Mouse (Mus musculus) spleen, adult 18-20 months (tissue): ENCODE measurements around the gene Rab3gap2.
A peak's percentile ranks its signal among the peaks of the same experiment; 100 is the strongest.

Experiments used
- DNase-seq, 2 experiments: peaks; one replicate each; pipeline ENCODE4 v3.0.0; 2022; ENCODE audit warnings: mixed read lengths in 2 of 2

Gene Rab3gap2

DNA sequence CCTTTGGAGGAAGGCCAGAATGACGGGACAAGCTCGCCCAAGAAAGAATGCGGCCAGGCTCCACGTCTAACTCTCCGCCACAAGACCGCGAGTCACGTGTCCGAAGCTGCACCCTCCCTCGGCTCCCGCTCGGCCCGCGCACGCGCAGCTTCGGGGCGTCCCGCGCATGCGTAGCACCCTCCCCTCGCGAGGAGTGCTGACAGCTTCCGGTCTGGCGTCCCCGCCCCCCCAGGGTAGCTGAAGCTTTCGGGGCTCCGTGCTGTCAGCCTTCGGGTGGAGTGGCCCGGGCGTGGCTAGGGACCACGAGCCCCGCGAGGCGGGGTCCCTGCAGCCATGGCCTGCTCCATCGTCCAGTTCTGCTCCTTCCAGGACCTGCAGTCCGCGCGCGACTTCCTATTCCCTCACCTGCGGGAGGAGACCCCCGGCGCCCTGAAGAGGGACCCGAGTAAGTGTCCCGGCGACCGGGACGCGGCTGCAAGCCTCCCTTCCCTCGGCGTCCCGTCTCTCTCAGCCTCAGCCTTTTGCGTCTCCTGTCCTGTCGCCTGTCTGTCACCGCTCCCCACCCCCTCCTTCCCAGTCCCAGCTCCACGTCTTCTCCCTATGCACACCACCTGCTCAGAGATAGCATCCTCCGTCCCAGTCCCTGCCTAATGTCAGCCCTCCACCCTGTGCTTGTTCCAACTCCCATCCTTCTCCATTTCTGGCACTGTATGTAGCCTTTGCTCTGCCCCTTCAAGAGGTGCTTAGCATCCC, at the start of gene Rab3gap2:
TSS of gene Rab3gap2 (plus strand) at position 209 of the 753 bp plus-strand sequence.
- DNase-seq = peak; percentile 99

DNA sequence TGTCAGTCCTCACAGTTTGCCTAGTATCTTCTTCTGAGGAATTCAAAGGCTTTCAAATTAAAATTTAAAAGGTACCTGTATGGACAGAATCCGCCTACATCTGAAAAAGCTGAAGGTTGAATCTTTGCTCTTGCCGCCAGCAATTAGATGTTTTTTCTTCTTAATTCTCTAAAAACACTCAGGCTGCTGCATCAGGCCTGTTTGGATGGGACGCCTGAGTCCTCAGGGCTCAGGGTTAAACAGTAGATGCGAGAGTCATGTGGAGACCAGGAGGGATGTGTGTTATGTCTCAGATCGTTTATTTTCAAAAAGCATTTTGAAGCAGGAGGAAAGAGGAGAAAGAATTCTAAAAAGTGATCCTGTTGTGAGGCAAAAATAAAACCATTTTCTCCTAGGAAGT, 30.3 kb upstream of the Rab3gap2 start:
- no peak for DNase-seq

DNA sequence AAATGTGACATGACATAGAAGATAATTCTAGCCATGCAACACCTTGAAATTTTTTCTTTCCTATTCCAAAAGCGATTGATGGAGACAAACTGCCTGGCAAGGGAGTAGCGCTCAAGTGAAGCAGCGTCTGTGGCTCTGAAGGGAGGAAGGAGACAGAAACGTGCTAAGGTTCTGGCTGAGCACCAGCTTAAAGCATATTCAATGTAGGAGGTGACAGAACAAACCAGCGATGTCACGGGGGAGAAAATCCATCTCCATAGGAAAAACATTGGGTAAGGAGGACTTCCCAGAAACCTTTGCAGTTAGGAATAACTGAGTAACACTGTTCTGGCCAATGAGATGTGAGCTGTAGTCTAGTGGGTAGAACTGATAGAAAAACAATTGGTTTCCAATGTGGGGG, 26.1 kb upstream of the Rab3gap2 start:
- no peak for DNase-seq

DNA sequence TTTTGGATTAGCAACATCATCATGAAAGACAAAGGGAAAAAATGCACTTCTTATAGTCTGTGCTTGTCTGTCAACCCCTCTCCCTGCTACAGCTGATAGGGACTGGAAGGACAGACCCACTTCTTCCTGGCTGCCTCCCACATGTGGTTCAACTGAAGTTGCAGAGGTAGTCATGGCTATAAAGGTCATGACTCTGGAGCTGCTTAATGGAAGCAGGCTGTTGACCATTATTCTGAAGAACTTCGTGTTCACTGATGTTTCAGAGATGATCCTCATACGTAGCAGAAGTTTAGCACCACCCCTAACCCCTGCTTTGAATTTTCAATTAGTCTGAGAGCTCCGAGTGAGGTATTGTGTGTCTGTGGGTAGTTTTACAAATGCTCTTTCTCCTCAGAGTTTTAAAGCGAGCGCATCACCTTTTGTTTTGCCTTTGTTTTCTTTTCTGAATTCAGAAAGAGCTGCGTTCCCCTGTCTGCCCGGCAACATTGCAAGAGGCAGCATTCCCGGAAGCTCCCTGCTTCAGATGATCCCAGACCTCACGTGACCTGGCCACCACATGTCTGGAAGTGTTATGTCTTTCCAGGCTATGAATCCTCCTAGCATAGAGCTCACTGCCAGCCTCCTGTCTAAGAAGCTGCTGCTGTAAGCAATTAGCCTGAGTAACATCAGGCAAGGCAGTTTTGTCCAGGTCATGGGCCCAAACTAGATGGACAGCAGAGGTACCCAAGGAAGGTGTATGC, 20.2 kb upstream of the Rab3gap2 start:
- no peak for DNase-seq

DNA sequence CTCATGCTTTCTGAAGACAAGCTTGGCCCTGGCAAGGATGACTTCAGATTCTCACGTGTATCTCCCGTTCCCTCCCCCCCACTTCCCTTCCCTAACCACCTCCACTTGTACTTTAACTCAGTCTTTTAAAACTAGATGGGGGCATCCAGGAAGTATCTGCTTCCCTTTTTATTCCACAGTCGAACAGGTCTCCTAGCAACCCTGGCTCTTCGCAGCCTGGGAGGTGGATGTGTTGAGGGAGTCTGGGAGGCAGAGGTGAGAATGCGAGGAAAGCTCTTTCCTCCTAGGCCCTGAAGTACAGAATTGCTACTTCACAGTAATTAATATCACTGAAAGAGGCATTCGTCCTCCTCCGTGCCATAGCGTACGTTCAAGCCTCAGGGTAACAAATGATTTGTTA, 18.4 kb upstream of the Rab3gap2 start:
- DNase-seq = no peak

DNA sequence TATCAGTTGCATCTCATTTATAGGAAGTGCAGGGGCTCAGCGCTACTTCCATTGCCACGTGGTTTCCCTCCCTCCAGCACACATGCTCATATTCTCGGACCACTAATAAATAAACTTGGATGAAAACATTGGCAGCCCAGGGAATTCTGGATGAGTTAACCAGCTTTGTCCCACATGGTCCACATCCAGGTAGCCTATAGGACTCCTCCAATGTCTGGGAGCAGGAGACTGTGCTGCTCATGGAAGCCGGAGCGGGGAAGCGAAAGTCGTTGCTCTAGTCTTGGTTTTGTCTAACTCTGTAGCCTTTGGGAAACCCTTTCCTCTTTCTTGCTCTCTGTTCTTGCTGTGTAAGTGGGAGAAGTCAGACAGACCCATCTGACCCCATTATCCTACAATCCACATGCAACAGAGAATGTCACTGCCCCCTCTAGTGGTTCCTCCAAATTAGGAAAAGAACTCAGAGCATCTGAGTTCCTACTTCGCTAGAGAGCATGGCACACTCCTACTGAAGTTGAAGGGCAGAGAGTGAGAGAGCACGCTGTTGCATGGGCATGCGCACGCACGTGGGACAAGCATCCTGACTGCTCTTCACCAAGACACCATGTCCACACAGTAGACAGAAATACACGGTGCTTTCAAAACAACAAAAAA, 16.7 kb upstream of the Rab3gap2 start:
- no peak for DNase-seq

DNA sequence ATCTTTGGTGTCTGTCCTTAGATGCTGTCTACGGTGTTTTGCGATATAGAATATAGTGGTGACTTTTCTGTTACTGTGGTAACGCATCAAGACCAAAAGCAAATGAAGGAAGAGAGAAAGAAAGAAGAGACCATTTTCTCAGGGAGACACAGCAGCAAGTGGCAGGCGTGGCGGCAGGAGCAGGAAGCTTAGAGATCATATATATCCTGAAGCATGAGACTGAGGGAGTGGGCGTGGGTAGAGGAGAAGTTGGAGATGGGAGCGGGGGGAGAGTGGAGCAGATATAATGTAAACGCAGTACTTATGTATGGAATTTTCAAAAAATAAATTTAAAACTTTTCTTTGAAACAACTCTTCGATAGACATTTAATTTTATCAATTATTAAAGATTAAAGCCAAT, 14.0 kb upstream of the Rab3gap2 start:
- no peak for DNase-seq

DNA sequence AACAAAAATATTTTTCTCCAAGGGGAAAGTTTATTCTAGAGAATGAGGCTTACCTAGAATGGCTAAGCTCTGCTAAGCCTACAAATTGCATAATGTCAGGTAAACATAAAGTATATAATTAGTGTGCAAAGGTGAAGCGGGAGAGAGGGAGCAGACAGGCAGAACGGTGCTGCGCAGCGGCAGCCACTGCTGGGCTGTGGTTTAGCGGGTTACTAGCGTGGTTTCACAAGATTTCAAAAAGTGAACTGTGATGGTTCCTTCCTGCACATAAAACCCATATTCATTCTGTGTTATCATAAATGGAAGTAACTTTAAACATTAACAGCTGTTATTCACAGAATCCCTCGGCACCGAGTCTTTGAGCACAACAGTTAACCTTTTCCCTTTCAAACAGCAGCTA, 11.8 kb upstream of the Rab3gap2 start:
- DNase-seq = no peak

DNA sequence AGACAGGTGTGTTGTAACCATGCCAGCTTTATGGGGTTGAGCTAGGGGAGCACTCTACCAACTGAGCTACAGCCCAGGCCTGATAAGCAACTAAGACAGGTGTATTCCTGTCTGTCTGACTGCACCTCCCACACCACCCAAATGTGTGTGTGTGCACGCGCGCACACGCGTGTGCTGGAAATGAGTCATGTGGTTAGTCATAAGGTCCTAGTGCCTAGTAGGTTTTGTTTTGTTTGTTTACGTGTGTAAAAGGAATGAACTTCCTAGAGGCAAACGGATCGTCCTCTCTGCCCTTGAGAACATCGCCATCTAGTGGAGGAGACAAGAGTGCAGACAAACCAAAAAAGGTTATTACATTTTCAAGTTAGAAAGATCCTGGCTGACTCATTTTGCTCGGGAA, 10.4 kb upstream of the Rab3gap2 start:
- no peak for DNase-seq

DNA sequence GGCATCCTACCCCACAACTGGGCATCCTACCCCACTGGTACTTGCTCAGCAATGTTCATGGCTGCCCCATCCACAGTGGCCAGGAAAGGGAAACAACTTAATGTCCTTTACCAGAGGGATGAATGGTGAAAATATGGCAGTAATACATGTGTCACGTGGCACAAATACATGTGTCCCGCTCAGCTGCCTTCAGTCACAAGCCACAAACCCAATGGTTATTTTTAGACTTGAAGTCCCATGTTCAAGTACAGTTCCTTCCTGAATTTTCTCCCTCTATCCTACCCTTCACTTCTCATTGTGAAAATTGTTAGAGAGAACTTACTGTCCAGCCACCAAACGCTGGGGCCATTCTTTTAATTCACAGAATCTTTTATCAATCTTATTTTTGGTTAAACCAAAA, 7.6 kb upstream of the Rab3gap2 start:
- no peak for DNase-seq

DNA sequence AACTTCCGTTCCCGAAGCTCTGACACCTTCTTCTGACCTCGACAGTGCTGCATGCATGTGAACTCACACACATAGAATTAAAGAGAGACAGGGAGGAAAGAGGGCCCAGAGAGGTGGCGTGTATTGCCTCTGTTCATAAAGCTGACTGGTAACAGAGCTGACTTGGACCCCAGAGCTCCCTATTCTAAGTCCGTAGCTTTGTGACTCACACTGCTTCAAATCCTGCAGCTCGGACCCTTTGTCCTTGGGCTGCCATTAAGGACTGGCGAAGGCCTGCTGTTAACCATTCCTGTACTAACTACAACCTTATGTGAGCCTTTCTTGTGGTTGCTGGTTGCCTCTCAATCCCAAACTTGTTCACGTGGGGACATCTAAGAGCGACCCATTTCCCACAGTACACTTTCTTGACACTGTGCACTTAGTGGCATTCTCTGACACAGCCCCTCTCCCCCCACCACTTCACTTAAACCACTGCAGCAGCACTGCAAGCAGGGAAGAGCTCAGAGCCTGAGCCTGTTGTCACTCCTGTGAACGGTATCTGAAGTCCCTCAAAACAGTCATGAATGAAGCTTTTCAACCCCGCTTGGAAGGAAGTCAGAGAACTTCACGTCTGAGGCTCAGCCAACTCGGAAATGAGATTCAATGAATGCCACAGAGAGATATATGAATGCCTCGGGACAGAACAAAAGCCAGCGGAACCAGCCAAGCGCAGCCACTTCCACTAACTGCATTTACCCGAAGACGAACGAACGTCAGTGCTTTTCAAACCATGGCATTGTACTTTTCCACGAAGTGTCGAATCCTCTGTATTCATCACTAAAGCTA, 3.1 kb upstream of the Rab3gap2 start:
- DNase-seq = no peak

DNA sequence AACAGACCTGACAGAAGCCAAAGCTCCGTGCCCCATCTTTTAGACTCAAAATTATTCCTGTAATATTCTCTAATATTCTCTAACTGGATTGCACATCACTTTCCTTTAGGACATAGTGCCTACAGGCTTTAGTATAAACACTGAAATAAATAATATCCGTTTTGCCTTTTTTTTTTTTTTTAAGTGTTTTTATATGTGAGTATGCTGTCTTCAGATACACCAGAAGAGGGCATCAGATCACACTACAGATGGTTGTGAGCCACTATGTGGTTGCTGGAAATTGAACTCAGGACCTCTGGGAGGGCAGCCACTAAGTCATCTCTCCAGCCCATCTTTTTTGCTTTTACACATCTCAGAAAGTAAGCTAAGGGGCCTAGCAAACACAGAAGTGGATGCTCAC, 1.9 kb upstream of the Rab3gap2 start:
- no peak for DNase-seq

DNA sequence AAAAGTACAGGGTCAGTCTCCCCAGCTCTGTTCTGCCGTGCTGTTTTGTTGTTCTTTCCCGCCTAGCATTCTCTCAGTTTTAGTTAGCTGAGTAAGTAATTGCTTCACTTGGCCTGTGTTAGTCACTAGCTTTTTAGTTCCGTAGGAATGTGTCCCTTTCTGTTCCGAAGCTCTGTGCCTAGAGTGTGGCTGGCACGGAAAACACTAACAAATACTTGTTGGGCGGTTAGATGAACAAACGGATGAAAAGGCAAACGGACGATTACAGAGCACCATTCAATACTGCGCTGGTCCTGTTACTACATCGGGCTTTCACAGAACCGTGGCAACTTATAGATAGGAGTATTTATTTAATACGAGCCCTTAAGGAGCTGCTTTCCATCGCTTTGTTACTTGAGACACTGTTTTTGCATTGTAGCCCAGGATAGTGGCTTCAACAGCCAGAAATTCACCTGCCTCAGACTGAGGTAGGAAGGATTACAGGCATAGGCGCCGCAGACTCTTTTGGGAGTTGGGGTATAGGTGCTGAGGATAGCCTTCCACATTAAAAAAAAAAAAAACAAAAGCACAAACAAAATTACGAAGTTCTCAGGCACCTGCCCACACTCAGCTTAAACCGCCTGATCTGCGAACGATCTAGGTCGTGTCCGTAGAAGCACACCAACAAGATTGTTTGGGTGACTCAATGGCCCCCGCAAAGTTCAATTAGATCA, 565 bp upstream of the Rab3gap2 start:
- DNase-seq = no peak

DNA sequence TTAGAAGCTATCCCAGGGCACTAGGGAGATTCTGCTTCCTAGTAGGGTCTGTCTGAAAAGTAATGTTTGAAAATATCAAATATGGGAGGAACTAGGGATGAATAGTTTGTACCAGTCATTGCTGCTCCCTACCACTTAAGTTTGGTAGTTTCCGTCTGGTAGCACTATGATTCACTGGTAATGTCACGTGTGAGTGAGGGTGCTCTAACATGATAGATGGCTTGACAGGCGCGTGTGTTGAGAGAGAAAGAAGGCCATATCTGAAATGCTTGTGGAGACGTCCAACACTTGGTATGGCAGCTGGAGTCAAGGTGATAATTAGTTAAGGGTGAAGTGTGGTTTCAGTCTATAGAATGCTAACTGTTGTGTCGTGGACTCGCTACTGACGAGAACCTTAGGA, 1.2 kb downstream of the Rab3gap2 start:
- DNase-seq = no peak

DNA sequence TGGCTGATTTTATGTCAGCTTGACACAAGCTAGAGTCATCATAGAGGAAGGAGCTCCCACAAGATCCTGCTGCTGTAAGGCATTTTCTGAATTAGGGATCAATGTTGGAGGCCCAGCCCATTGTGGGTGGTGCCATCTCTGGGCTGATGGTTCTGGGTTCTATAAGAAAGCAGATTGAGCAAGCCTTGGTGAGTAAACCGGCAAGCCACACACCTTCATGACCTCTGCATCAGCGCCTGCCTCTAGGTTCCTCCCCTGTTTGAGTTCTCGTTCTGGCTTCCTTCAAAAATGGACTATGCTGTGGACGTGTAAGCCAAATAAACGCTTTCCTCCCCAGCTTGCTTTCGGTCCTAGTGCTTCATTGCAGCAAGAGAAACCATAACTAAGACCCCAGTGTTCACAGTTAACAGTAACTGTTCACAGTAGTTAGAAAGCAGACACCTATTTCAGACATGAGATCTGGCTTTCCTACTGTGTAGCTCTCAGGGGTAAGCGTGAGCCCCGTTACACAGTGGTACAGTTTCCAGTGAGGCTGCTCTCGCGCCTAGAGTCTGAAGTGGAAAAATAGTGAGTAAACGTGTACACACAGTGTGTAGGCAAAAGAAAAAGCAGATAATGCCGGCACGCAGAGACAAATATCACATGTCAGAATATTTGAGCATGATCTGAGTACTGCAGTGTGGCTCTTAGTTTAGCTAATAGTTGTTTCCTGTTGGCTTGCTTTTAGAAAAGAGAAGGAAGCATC, 4.1 kb downstream of the Rab3gap2 start:
- DNase-seq = peak in 1 of 2 experiments; percentile 22

DNA sequence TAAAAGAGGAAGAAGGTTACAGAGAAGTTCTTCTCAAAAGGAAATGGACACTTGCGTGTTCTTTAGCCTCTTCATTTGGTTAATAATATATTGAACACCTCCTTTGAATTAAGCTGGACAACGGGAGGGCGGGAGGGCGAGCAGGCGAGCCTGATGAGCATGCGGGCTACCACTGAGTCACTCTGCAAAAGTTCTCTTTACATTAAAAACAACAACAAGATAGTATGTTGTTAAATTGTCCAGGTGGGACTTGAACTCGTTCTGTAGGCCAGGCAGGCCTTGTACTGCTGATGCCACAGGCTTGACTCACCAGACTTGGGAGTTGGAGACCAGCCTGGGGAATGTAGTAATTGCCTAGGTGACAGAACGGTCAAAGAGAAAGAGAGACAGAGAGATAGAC, 4.8 kb downstream of the Rab3gap2 start:
- no peak for DNase-seq

DNA sequence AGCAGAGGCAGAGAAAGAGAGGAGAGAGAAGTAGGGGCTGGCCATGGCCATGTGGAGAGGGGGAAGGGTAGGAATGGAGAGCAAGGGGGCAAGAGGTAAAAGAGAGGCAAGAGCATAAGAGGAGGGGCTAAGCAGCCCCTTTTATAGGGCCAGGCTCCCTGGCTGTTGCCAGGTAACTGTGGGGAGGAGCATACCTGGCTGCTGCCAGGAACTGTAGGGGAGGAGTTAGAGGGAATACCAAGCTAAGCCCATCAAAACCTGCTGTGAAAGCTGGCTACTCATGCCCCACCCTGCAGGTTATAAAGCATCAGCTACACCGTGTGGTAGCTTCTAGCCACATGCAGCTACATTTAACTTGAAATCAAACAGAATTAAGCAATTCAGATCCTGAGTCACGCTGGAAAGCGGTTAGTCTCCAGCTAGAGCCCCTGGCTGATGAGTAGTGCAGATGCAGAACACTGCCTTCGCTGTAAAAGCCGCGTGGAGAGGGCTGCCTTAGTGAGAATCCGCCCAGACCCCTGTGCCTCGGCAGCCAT, 5.8 kb downstream of the Rab3gap2 start:
- no peak for DNase-seq

DNA sequence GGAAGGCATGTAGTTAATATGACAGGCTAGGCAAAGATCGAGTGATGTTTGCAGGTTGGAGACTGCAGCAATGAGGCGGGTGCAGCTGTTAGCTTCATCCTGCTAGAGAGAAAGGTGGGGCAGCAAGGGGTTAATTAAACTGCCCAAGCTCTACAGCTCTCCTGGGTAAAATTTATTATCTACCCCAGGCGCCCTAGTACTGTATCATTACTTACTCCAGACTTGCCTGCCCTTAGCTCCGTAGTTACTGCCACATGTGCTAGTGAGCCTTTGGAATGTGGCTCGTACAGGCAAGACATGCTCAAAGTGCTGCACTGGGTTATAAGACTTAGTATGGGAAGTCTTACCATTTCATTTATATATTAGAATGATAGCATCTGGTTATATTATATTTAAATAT, 12.4 kb downstream of the Rab3gap2 start:
- no peak for DNase-seq

DNA sequence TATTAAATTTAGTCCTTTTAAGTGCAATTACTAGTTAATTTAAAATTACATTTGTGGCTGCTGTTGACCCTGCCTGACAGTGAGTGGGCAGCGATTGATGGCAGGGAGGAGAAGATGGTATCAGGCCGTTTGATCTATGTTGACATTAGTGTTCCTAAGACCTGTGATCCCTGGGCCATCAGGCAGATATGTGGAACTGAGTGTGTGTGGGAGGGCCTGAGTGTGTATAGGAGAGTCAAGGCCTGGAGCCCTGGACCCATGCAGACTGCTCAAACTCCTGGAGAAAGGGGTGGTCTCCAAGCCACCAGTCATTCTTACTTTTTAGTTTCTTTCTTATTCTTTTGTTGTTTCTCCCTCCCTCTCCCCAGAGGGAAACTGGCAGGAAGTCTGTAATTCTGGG, 12.8 kb downstream of the Rab3gap2 start:
- no peak for DNase-seq

DNA sequence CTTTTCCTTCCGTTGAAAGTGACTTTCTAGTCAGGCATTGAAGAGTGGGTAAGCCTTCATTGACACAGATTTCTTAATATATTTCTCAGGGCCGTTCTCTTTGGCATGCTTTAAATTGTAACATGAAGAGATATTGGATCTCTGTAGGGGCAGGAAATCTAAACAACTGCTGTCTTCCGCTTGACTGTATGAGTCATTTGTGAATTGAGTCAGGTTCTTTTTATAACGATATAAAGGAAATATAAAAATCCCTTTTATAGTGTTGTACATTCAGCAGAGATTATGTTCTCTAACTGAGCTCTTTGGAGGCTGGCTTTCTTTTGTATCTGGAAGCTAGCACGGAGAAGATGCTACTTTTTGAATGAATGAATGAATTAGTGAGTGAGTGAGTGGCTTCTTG, 14.0 kb downstream of the Rab3gap2 start:
- DNase-seq = no peak

DNA sequence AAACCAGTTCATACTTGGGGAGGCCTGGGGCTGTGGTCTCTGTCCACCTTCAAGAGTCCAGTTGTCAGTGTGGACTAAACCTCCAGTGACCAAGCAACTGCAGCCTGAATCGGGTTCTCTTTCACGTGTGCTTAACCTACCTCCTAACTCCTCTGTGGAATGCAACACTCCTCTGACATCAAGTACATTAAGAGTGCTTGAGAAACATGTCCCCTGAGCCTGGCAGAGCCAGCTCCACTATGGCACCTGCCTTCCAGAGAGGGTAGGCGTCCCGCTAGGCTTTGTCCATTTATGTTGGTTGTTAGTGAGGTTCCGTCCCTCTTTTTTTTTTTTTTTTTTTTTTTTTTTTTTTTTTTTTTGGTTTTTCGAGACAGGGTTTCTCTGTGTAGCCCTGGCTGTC, 23.0 kb downstream of the Rab3gap2 start:
- no peak for DNase-seq
